Mouse (Mus musculus): ENCODE data around the gene Hnrnph3. TPM values are rescaled to one million over a fixed set of nuclear protein-coding genes. Genes with fewer than 3 reads are reported as not detected.

The Hnrnph3 gene
- total and polyA plus RNA-seq, 3 experiments, result 9.5 to 37.8 (median 15.1) TPM

GRCm38 (mm10) chr10:62979667-62980038 lies 44.4 kb downstream of the Hnrnph3 start:
- Histone ChIP-seq H3K4me2 (ENCODE audit: insufficient read depth, low read depth, poor library complexity, severe bottlenecking) (peak overlapping the region; percentile 78), H3K27ac (ENCODE audit: insufficient read depth, low read depth) (no peak overlapping the region), H3K4me3 (replicated peaks in 1 of 3; ENCODE audit: low read depth in 2 of 3, low read length in 2 of 3, poor library complexity in 1 of 3) (peak overlapping the region; percentile 12 to 73 (median 37)), H3K27me3 (replicated peaks) (no peaks in the 10 kb centered on the region), H3K79me2 (replicated peaks; ENCODE audit: control insufficient read depth, extremely low read depth, insufficient read depth, poor library complexity, severe bottlenecking) (peaks cover 10% of the 10 kb centered on the region), H3K36me3 (replicated peaks in 1 of 2; ENCODE audit: control insufficient read depth in 1 of 2, insufficient read depth in 1 of 2, low read length in 1 of 2) (peaks cover 2 to 27% of the 10 kb centered on the region in 2 experiments), H3K9me3 (replicated peaks; ENCODE audit: low read length) (no peaks in the 10 kb centered on the region), H3K4me1 (ENCODE audit: control insufficient read depth in 1 of 2, insufficient read depth in 2 of 2) (peaks cover 6 to 32% of the 10 kb centered on the region in 2 experiments), H3K9ac (ENCODE audit: insufficient read depth, low read depth) (peak overlapping the region; percentile 37; the same call in 1 of the 2 replicates)
- DNase-seq (ENCODE audit: extremely low read depth), result no peak
- dilution Hi-C loops (cut with MboI; ENCODE audit: extremely low pct_ligation_motif_present, extremely low pct_unique_long_range_greater_than_20kb, low sequenced_read_pairs) (no loop called here), in situ Hi-C loops (cut with MboI; ENCODE audit: low pct_ligation_motif_present, low pct_unique_long_range_greater_than_20kb, low sequenced_read_pairs) (no loop called here)
- no peak for TF ChIP-seq SMC3 (IDR thresholded peaks at IDR 0.05; ENCODE audit: low read depth, low read length)
- TF ChIP-seq USF2 (conservative IDR thresholded peaks at IDR 0.05; ENCODE audit: low read depth, low read length), result no peak
- TF ChIP-seq RCOR1 (conservative IDR thresholded peaks at IDR 0.05; ENCODE audit: low read depth, low read length), result no peak
- TF ChIP-seq MAZ (IDR thresholded peaks at IDR 0.05; ENCODE audit: low read depth, low read length), result no peak
- no peak for TF ChIP-seq MAX (IDR thresholded peaks at IDR 0.05; ENCODE audit: low read length)
- no peak for TF ChIP-seq ZKSCAN1 (IDR thresholded peaks at IDR 0.05; ENCODE audit: borderline replicate concordance, low read depth, low read length)
- TF ChIP-seq ETS1 (conservative IDR thresholded peaks at IDR 0.05; ENCODE audit: low read depth, low read length), result no peak
- TF ChIP-seq NRF1 (IDR thresholded peaks at IDR 0.05; ENCODE audit: low read depth, low read length), result no peak
- no peak for TF ChIP-seq JUND (conservative IDR thresholded peaks at IDR 0.05; ENCODE audit: low read depth, low read length)
- no peak for TF ChIP-seq ZMIZ1 (IDR thresholded peaks at IDR 0.05; ENCODE audit: low read depth, low read length)
- TF ChIP-seq ELF1 (IDR thresholded peaks at IDR 0.05; ENCODE audit: low read depth, low read length), result no peak
- TF ChIP-seq BHLHE40 (IDR thresholded peaks at IDR 0.05; ENCODE audit: low read depth, low read length), result no peak
- no peak for TF ChIP-seq TBP (conservative IDR thresholded peaks at IDR 0.05; ENCODE audit: low read depth, low read length)
- no peak for TF ChIP-seq TCF12 (IDR thresholded peaks at IDR 0.05; ENCODE audit: low read depth, low read length)
- no peak for TF ChIP-seq HCFC1 (IDR thresholded peaks at IDR 0.05; ENCODE audit: low read depth, low read length)
- TF ChIP-seq ZNF384 (IDR thresholded peaks at IDR 0.05; ENCODE audit: low read depth, low read length), result no peak

- dilution Hi-C loops (cut with MboI; ENCODE audit: extremely low pct_ligation_motif_present, extremely low pct_unique_long_range_greater_than_20kb, low sequenced_read_pairs) (no loop called here), in situ Hi-C loops (cut with MboI; ENCODE audit: low pct_ligation_motif_present, low pct_unique_long_range_greater_than_20kb, low sequenced_read_pairs) (no loop called here)
- no peak overlapping the region for H3K27ac ChIP-seq (ENCODE audit: insufficient read depth, low read depth)
- peaks cover 51 to 75% of the 10 kb centered on the region in 2 experiments for H3K36me3 ChIP-seq (replicated peaks in 1 of 2; ENCODE audit: control insufficient read depth in 1 of 2, insufficient read depth in 1 of 2, low read length in 1 of 2)
- no peaks in the 10 kb centered on the region for H3K27me3 ChIP-seq (replicated peaks)
- DNase-seq (ENCODE audit: extremely low read depth), result peak; percentile 30
- H3K9ac ChIP-seq (ENCODE audit: insufficient read depth, low read depth), result no peak overlapping the region
- no peaks in the 10 kb centered on the region for H3K9me3 ChIP-seq (replicated peaks; ENCODE audit: low read length)
- H3K4me1 ChIP-seq (ENCODE audit: control insufficient read depth in 1 of 2, insufficient read depth in 2 of 2), result peaks cover 0 to 6% of the 10 kb centered on the region in 2 experiments; a peak in 1 of 4 replicates
- H3K4me2 ChIP-seq (ENCODE audit: insufficient read depth, low read depth, poor library complexity, severe bottlenecking), result no peak overlapping the region
- H3K4me3 ChIP-seq (replicated peaks in 1 of 3; ENCODE audit: low read depth in 2 of 3, low read length in 2 of 3, poor library complexity in 1 of 3), result no peak overlapping the region
- no peak for TF ChIP-seq ZMIZ1 (IDR thresholded peaks at IDR 0.05; ENCODE audit: low read depth, low read length)
- no peak for TF ChIP-seq EP300 (IDR thresholded peaks at IDR 0.05; ENCODE audit: low read length)
- no peak for TF ChIP-seq CHD1 (IDR thresholded peaks at IDR 0.05; ENCODE audit: low read depth, low read length)
- no peak for TF ChIP-seq IRF4 (IDR thresholded peaks at IDR 0.05; ENCODE audit: low read depth, low read length)
- no peak for TF ChIP-seq CTCF (conservative IDR thresholded peaks at IDR 0.05 in 1 of 2, IDR thresholded peaks at IDR 0.05 in 1 of 2; ENCODE audit: low read depth in 2 of 2, low read length in 2 of 2)
- no peak for TF ChIP-seq ELF1 (IDR thresholded peaks at IDR 0.05; ENCODE audit: low read depth, low read length)
- TF ChIP-seq NELFE (IDR thresholded peaks at IDR 0.05; ENCODE audit: low read depth, low read length), result no peak
- no peak for TF ChIP-seq MYC (IDR thresholded peaks at IDR 0.05; ENCODE audit: low read depth, low read length)
- TF ChIP-seq MAX (IDR thresholded peaks at IDR 0.05; ENCODE audit: low read length), result no peak
- no peak for TF ChIP-seq MEF2A (IDR thresholded peaks at IDR 0.05; ENCODE audit: borderline replicate concordance, low read depth, low read length)
- TF ChIP-seq MAFK (IDR thresholded peaks at IDR 0.05; ENCODE audit: insufficient replicate concordance, low read length), result no peak
- no peak for TF ChIP-seq ZNF384 (IDR thresholded peaks at IDR 0.05; ENCODE audit: low read depth, low read length)
- H3K79me2 ChIP-seq (replicated peaks; ENCODE audit: control insufficient read depth, extremely low read depth, insufficient read depth, poor library complexity, severe bottlenecking), result no peaks in the 10 kb centered on the region
Observed at GRCm38 (mm10) chr10:62971821-62972220, 52.2 kb downstream of the Hnrnph3 start.

All from CH12.LX (cell line).